Mouse (Mus musculus) gastrocnemius, adult 2 months (tissue): Measurements from ENCODE around the gene Haao. TPM values are rescaled to one million over a fixed set of nuclear protein-coding genes. Genes with fewer than 3 reads are reported as not detected.

ENCODE experiments used
- DNase-seq: peaks from one replicate; pipeline ENCODE4 v3.0.0; 2022
- H3K27ac ChIP-seq: fragments of 200-600 bp; 2 replicates; pipeline ENCODE4 v1.8.1; 2022; ENCODE audit warnings: mild to moderate bottlenecking
- H3K4me3 ChIP-seq: fragments of 200-600 bp; 2 replicates; pipeline ENCODE4 v1.8.1; 2022; ENCODE audit warnings: mild to moderate bottlenecking, moderate library complexity
- CTCF ChIP-seq: fragments of 200-600 bp; IDR thresholded peaks from 2 replicates; pipeline ENCODE4 v1.8.1; 2022; ENCODE audit warnings: antibody characterized with exemption, mild to moderate bottlenecking, moderate library complexity
- intact Hi-C: fragments of 180-260 bp; cut with DNase I; formaldehyde crosslinking; loops from one replicate; pipeline ENCODE4 v1.15.1; 2025
- total RNA-seq, 2 experiments: library from RNA; stranded (reverse); gene quantifications; 2 replicates each; pipeline ENCODE4 v1.2.3; 2021

The Haao gene
- total RNA-seq, 2 experiments from 2014 or later, result not detected

GRCm38 (mm10) chr17:83882788-83883187 is 35.0 kb upstream of the Haao start:
- intact Hi-C loops, result no loop called here
- no peak for TF ChIP-seq CTCF
- no peak for DNase-seq
- Histone ChIP-seq H3K27ac (no peak overlapping the region), H3K4me3 (no peak overlapping the region)

GRCm38 (mm10) chr17:83881071-83881470 is 33.3 kb upstream of the Haao start:
- Histone ChIP-seq H3K27ac (no peak overlapping the region), H3K4me3 (no peak overlapping the region)
- DNase-seq, result no peak
- intact Hi-C loops, result no loop called here
- no peak for TF ChIP-seq CTCF

GRCm38 (mm10) chr17:83880174-83880710 is 32.5 kb upstream of the Haao start:
- DNase-seq, result no peak
- no peak for TF ChIP-seq CTCF
- intact Hi-C loops, result no loop called here
- H3K27ac ChIP-seq, result peak overlapping the region; percentile 20; the same call in 1 of the 2 replicates
- H3K4me3 ChIP-seq, result no peak overlapping the region

DNA sequence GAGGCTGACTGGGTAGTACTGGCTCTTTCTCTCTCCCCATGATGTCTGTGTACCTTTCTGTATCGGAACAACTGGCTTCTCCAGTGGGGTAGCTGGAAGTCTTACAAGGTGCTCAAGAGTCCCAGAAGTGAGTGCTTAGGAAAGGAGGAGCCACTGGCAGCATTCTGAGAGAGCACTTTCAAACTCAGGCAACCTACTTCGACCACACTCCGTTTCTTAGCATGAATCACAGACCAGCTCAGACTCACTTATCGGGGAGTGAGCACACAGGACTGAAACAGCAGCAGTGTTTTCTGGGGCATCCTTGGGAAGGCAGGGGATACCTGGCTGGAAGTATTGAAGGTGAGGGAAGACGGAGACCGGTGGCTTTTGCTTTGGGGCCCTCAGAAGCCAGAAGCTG is 31.9 kb upstream of the Haao start:
- H3K4me3 ChIP-seq, result no peak overlapping the region
- peak overlapping the region; percentile 20; the same call in 1 of the 2 replicates for H3K27ac ChIP-seq
- no peak for TF ChIP-seq CTCF
- DNase-seq, result no peak
- intact Hi-C loops, result loop anchor here (10.0 kb wide), 1 partner anchor 605 kb away; no protein-coding TSS in a partner anchor

DNA sequence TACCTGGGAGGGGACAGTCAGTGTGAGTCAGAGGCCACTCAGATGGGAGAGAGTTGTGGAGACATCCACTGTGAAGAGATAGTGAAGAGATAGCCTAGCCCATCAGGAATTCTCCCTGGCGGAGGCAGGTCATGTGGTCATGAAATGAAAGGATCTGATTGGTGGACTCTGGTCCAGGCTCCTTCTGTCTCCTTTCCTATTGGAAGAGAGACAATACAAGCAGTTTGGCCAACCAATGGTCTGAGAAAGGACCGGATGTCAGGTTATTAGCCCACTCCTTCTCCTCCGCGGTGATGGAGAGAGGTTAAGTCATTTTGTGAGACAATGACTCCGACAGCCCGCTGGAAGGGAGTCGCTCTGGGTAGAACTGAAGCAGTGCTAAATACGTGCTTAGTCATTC is 26.8 kb upstream of the Haao start:
- H3K4me3 ChIP-seq, result no peak overlapping the region
- intact Hi-C loops, result loop anchor here (5.0 to 10.0 kb wide), 2 partner anchors 508 to 610 kb away; no protein-coding TSS in a partner anchor
- no peak for DNase-seq
- no peak for TF ChIP-seq CTCF
- H3K27ac ChIP-seq, result peak overlapping the region; percentile 63

- TF ChIP-seq CTCF, result no peak
- peak; percentile 84 for DNase-seq
- Histone ChIP-seq H3K27ac (peak overlapping the region; percentile 86), H3K4me3 (peak overlapping the region; percentile 53)
- intact Hi-C loops, result loop anchor here (5.0 to 10.0 kb wide), 2 partner anchors 509 to 611 kb away; no protein-coding TSS in a partner anchor
These were observed 25.8 kb upstream of the Haao start for GRCm38 (mm10) chr17:83873363-83874141.

DNA sequence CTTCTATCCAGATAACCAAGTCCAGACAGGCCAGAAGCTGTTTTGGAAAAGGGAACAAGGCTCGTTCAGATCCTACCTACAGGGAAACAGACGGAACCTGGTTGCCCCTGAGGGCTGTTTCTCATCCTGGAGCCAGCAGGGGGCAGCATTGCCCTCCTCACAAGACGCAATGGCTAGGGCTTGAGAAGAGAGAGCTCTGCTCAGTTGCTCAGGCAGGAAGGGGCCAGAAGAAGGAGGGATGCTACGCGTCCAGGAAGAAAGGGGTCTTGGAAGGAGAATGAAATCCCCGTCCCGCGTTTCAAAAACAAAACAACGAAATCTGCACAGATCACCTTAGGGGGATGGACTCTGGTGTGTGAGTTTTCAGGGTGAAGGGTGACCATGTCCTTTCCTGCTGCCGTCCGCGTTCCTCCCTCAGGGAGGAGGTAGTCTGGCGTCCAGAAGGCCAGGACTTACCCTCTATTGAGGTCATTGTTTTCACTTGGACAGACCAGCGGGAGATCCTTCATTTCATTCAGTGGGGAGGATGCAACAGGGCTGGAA is 25.1 kb upstream of the Haao start:
- TF ChIP-seq CTCF, result peak; percentile 95
- peak; percentile 88 for DNase-seq
- Histone ChIP-seq H3K27ac (peak overlapping the region; percentile 86), H3K4me3 (peak overlapping the region; percentile 53)
- intact Hi-C loops, result loop anchor here (5.0 to 10.0 kb wide), 2 partner anchors 509 to 612 kb away; no protein-coding TSS in a partner anchor

- TF ChIP-seq CTCF, result no peak
- DNase-seq, result no peak
- no peak overlapping the region for H3K27ac ChIP-seq
- intact Hi-C loops, result loop anchor here (5.0 to 10.0 kb wide), 2 partner anchors 511 to 613 kb away; no protein-coding TSS in a partner anchor
- H3K4me3 ChIP-seq, result no peak overlapping the region
These were observed 23.6 kb upstream of the Haao start for GRCm38 (mm10) chr17:83871354-83871753.

GRCm38 (mm10) chr17:83870385-83870784 is 22.6 kb upstream of the Haao start:
- Histone ChIP-seq H3K27ac (no peak overlapping the region), H3K4me3 (no peak overlapping the region)
- intact Hi-C loops, result loop anchor here (5.0 to 10.0 kb wide), 2 partner anchors 512 to 614 kb away; no protein-coding TSS in a partner anchor
- TF ChIP-seq CTCF, result no peak
- DNase-seq, result no peak

DNA sequence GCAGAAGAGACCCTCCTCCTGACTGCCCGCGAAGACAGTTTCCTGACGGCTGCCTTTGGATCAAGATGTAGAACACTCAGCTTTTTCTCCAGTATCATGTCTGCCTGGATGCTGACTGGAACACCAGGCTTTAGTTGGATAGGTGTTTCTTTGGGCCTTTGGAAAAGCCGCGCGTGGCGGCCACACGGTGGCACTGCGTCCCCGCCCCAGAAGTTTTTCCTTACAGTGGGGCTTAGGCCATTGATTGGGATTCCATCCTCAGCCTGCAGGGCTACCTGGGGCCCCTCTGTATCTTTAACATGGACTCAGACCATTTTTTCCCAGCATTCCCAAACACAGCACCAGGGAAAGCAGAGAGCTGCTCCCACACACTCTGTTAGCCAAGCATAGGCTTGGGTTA is 18.8 kb upstream of the Haao start:
- no peak overlapping the region for H3K4me3 ChIP-seq
- intact Hi-C loops, result no loop called here
- peak; percentile 39 for DNase-seq
- H3K27ac ChIP-seq, result no peak overlapping the region
- peak; percentile 69 for TF ChIP-seq CTCF

GRCm38 (mm10) chr17:83865366-83865765 is 17.6 kb upstream of the Haao start:
- TF ChIP-seq CTCF, result no peak
- intact Hi-C loops, result no loop called here
- Histone ChIP-seq H3K27ac (no peak overlapping the region), H3K4me3 (no peak overlapping the region)
- no peak for DNase-seq

DNA sequence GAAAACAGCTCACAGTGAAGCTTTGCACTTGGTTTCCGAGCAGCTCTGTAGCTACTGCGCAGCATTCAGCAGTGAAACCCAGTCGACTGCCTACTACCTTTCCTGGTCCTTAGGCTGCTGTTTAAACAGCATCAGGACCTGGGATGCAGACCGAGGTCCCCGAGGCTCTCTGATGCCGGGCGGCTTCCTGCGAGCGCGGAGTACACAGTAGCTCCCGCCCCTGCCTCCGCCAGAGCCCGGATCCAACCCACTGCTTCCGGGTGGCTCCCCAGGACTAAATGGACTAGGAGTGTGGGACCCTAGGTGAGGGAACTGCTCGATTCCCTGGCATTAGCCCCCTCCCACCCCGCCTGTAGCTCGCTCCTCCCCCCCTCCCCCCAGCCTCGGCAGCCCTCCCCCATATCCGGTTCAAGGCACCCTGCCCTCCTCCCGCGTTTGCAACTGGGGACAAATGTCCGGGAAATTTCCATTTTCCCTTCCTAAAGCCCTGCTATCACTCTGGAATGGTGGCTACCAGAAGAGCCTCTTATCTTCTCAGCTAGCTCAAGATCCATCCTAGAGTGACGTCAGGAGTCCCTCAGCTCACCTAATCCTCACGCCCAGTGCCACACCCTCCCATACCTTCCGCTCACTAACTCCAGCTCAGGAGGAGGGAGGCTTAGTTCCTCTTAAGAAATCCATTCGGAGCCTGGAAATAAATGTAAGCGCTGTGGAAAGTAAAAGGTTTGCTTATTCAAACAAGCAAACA is 14.5 kb upstream of the Haao start:
- Histone ChIP-seq H3K4me3 (peak overlapping the region; percentile 72), H3K27ac (peak overlapping the region; percentile 91)
- intact Hi-C loops, result no loop called here
- TF ChIP-seq CTCF, result no peak
- DNase-seq, result peak; percentile 70
